Mouse (Mus musculus) gonadal fat pad, adult 2 months (tissue): ENCODE results near the gene Kif18b. TPM values are rescaled to one million over a fixed set of nuclear protein-coding genes. Genes with fewer than 3 reads are reported as not detected.

Experiments
- DNase-seq: peaks from one replicate; pipeline ENCODE4 v3.0.0-alpha.2; 2012; ENCODE audit warnings: low read depth
- polyA plus RNA-seq: library from polyadenylated mRNA; depleted of rRNA; stranded (reverse); fragments of >200 nt; gene quantifications from 2 replicates; pipeline ENCODE4 v1.2.3, GENCODE M21; 2012; rRNA removed

The Kif18b gene
- polyA plus RNA-seq: 1.2 TPM in 2 replicates

GRCm38 (mm10) chr11:102924557-102925350 lies at the start of gene Kif18b:
Gene Kif18b (minus strand): TSS chr11:102925124.
- DNase-seq: peak; percentile 45

DNA sequence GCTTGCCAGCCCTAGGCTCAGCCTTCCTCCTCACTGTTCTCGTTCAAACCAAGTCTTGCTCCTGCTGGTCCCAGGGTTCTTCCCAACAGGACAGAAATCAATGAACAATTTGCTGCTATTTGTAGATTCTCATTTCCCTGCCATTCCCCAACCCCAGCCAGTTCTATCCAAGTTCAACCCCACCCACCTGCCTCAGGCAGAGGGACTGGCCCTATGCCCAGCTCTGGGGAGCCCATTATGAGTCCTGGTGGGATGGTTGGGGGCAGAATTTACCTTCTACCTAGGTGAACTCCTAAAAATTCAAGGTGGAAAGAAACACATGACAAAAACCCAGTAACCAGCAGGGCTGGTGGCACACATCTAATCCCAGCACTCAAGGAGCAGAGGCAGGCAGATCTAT lies 47.4 kb upstream of the Kif18b start:
- no peak for DNase-seq

DNA sequence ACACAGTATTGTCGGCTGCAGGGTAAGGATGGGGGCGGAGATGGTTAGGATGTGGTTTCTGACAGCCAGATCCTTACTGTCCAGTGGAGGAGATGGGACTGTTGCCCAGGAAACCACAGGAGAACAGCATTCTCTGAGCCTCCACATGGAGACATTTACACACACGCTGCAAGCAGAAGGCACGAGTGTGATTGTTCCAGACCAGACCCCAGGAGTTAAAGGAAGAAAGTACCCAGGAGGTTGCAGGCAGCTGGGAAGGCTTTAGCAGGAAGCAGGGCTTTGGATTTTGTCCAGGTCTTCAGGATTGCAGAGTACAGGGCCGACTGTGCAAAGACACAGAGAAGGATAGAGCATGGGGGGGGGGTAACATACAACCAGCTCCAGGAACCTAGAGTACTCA lies 46.7 kb upstream of the Kif18b start:
- no peak for DNase-seq

DNA sequence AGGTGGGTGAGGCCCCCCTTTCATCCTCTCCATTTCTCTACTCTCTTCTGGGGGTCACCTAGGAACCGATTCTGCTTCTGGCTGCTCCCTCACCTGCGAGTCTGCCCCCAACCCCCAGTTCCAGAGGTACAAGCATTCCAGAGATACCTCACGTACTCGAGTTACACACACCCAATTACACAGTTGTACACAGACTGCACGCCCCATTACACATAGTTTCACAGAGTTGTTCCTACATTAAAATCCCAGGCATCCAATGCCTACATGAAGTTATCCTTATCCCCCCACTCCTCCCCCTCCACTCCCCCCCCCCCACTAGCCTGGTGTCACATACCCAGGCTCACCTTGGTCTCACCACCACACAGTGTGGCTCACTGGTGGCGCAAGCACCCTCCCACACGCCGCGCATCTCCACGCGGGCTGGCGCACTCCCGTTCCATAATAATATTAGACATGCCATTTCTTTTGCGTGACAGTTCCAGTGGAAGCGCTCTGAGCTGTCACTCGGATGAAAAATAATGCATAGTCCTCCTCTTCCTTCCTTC lies 39.7 kb upstream of the Kif18b start:
- no peak for DNase-seq

DNA sequence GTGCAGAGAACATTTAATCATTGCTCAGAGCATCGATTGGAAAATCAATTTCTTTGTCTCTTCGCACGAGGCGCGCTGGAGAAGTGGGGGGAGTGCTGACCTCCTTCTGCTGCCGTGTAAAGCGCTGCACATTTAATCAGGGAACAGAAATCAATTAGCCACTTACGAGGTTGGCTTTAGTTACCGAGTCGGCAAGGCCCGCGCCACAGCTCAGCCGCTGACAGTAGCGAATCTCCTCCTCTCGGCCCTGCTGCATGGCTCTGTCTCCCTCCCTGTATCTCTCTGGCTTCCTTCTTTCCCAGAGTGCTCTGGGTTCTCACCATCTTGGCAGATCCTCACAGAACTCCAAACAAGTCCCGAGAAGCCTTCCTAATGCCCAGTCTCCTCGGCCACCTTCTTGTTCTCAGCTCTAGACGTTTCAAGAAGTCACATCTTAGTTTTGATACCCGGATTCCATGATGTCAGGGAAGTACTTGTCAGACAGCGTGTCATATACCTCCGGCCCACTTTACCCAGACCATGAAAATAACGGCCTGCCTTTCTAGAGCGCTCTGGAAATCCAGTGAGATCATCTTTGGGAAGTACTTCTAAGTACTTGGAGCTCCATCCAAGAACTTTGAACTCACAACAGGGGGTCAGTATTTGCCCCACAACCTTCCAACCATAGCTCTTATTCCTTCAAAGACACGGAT lies 39.1 kb upstream of the Kif18b start:
- DNase-seq: no peak

- no peak for DNase-seq
Measured at GRCm38 (mm10) chr11:102963246-102963854, 38.4 kb upstream of the Kif18b start.

GRCm38 (mm10) chr11:102962861-102963245 lies 37.9 kb upstream of the Kif18b start:
- DNase-seq: no peak

DNA sequence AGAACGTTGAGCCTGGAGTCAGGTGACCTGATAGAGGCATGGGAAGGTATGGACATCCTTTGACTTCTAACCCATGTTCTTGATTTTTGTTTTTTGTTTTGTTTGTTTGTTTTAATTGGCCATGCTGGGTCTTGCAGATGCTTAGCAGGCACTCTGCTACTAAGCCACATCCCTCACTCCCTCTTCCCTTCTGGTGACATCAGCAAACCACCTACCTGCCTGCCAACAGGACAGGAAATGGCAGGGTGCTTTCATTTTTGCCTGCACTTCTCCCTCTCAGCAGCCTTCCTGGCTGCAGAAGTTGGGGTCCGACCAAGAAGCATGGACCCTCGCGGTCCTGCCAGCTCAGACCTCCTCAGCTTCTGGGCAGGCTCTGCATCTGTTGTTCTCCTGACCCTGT lies 36.2 kb upstream of the Kif18b start:
- DNase-seq: no peak

DNA sequence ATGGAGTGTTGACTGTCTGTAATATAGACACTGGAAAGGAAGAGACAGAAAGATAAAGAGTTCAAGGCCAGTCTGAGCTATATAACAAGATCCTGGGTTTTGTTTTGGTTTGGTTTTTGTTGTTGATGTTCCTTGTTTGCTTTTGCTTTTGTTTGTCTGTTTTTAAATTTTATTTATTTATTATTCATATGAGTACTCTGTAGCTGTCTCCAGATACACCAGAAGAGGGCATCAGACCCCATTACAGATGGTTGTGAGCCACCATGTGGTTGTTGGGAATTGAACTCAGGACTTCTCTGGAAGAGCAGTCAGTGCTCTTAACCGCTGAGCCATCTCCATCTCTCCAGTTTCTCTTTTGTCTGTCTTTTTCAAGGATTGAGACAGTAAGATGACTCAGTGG lies 33.9 kb upstream of the Kif18b start:
- DNase-seq: no peak

- no peak for DNase-seq
Measured at GRCm38 (mm10) chr11:102958431-102958830, 33.5 kb upstream of the Kif18b start.

DNA sequence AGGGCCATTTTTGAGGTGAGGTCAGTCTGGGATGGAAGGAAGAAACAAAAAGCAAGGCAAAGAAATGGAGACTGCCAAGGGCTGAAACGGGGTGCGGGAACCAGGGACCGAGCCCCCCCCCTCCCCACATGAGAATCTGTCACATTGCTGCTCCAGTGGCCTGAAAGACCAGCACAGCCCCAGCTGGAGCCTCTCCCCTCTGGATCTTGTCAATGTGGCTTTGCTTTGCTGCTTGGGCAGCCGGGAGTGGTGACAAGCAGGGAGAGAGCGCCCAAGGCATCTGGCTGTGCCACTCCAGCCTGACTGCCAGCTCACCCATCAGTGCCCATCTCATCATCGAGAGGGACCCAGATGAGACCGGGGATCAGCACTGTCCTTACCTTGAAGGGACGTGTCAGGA lies 32.8 kb upstream of the Kif18b start:
- no peak for DNase-seq

GRCm38 (mm10) chr11:102956962-102957614 lies 32.2 kb upstream of the Kif18b start:
- no peak for DNase-seq

DNA sequence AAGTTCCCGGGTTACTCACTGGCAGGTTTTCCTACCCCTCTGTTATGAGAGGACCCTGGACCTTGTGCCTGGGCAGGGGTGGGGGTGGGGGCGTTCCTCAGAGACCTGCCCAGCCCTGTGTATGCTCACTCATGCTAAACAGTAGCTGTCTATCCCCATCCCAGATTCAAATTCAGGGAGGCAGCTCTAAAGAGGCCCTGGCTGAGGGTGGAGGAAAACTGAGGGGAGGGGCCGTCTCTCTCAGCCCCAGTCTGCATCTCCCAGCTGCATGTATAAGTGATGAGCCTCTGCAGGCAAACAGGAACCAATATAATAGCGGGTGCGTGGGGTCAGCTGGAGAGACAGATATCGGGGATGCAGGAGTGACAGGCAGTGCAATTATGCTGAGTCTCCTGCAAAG lies 28.0 kb upstream of the Kif18b start:
- DNase-seq: no peak

DNA sequence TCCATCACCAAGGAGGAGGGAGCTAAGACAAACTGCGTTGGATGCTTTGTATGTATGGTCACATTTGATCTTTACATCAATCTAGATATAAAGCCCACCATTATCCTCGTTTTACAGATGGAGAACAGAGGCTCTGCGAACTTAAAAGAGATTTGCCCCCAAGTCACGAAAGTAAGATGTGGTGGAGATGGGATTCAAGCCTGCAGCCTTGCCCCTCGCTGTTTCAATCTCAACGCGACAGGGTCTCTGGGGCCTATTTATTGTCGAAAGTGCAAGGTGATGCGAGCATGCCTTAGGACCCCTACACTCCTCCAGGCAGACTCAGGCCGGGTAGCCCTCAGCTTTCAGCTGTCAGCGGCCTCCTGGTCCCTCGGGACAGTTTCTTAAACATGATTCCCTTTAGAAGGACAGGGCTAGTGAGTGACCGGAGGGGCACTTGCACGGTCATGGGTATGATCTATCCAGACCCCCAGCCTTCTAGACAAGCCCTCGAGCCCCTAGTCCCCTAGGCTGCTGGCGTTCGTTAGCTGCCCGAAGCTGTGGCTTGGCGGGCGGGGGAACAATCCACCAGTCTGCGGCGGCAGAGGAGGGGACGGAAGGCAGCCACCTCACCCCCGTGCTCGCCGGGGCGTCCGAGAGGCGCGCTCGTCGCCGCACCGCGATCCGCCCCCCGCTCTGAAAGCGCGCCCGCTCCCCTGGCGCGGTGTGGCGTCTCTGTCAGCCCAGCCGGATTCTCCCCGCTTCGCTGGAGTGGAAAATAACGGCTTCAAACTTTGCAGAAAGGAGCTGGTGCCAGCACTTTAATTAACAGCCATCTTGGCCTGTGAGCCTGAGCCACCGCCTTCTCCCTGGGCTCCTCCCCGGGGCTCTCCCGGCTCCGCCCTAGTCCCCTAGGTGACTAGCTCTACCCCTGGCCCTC lies 23.4 kb upstream of the Kif18b start:
- DNase-seq: no peak

GRCm38 (mm10) chr11:102946992-102947343 lies 22.0 kb upstream of the Kif18b start:
- DNase-seq: no peak

GRCm38 (mm10) chr11:102946265-102946991 lies 21.5 kb upstream of the Kif18b start, which contains the start of gene C1ql1:
Gene C1ql1 (minus strand): TSS chr11:102946688.
- DNase-seq: no peak

DNA sequence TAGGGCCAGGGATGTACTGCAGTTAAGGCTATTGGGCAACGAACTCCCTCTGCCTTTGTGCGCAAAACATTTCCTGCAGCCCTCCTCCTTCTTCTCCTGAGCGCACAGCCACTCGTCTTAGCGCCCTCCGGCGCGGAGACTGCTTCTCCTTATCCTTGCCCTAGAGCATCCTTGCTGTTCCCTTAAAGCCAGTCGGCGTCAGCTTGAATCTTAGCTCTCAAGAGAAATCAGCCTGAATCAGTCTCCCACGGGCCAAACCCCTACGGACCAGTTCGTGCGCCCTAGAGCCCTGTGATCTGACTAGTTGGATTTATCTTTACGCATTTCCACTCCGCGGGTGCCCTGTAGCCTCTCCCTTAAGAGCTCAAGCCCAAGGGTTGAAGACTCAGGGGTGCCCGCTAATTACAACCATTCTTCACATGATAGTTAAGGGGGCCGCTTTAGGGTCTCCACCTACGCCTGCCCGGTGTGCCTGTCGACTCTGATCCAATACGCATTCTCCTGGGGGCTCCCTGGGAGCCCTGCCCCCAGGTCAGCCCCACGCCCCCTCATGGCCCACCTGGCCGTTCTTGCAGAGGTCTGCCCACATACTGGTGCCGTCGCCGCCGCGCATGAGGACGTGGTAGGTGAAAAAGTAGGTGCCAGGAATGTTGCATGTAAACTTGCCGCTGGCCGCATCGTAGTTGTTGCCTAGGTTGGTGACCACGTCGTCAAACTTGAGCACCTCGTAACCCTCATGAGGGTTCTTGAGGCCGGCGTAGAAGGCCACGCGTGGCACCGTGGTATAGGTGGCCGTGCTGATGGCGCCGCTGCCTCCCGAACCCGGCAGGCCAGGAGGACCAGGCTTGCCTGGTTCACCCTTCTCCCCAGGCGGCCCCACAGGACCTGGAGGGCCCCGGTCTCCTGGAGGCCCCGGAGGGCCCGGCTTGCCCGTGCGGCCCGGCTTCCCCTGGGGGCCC lies 20.7 kb upstream of the Kif18b start:
- no peak for DNase-seq

DNA sequence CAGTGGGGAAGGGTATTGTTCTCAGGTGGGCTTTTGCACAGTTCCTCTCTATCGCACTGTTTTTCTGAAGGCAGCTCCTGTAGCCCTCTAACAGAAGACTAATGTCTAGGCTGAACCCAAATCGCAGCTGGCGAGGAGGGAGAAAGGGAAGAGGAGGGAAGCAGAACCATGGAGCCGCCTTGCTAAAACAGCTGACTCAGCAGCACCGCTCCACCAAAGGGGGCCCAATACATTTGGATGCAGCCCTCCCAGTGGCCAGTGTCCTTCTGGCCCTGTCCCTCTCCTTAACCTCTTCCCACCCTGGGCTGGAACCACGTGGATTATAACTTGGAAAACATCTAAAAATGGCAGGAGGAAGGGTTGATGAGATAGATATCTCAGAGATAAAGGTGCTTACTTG lies 16.3 kb upstream of the Kif18b start:
- no peak for DNase-seq

- DNase-seq: no peak
Measured at GRCm38 (mm10) chr11:102939024-102939675, 14.2 kb upstream of the Kif18b start.
